Mouse (Mus musculus): Measurements from ENCODE around the gene Bcl6.

Bcl6 gene

DNA sequence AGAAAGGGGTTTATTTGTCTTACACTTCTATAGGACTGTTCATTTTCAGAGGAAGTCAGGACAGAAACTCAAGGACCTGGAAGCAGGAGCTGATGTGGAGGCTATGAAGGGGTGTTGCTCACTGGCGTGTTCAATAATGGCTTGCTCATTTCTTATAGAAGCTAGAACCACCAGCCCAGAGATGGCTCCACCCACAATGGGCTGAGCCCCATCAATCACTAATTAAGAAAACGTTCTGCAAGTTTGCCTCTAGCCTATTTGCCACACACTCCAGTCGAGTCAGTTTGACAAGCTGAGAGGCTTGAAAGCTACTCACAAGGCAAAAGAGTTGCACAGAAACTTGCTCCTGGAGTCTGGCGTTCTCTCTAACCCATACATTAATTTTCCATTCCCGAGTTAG lies 67.0 kb downstream of the Bcl6 start:
- DNase-seq: no peak

GRCm38 (mm10) chr16:23919418-23919817 lies 69.2 kb downstream of the Bcl6 start:
- no peak for DNase-seq

Data from cerebellum, postnatal 10 days (tissue).